Mouse (Mus musculus) CH12.LX (cell line): Measurements from ENCODE around the gene Cryaa. TPM values are rescaled to one million over a fixed set of nuclear protein-coding genes. Genes with fewer than 3 reads are reported as not detected.

ENCODE experiments used
- DNase-seq: peaks from one replicate; pipeline ENCODE4 v3.0.0-alpha.2; 2013; ENCODE audit errors: extremely low read depth
- H3K27ac ChIP-seq: 2 replicates; pipeline ENCODE4 v1.5.1; 2012; ENCODE audit warnings: low read depth, mild to moderate bottlenecking, control low read depth, moderate library complexity; ENCODE audit not compliant: insufficient read depth
- H3K27me3 ChIP-seq: replicated peaks from 2 replicates; pipeline ENCODE3; 2012; ENCODE audit warnings: inconsistent platforms
- H3K36me3 ChIP-seq, 2 experiments: replicated peaks in 1 of 2; 2 replicates each; pipeline versions ENCODE3 to v1.6.1; 2012; ENCODE audit warnings: inconsistent platforms in 1 of 2, low read length in 1 of 2, mild to moderate bottlenecking in 1 of 2, mixed read lengths in 1 of 2, moderate library complexity in 1 of 2; ENCODE audit not compliant: control insufficient read depth in 1 of 2, insufficient read depth in 1 of 2
- H3K4me1 ChIP-seq, 2 experiments: 2 replicates each; pipeline ENCODE4 v1.6.1; 2012; ENCODE audit warnings: inconsistent platforms in 1 of 2, moderate library complexity in 1 of 2; ENCODE audit not compliant: insufficient read depth in 2 of 2, control insufficient read depth in 1 of 2
- H3K4me2 ChIP-seq: 2 replicates; pipeline ENCODE4 v1.6.1; 2012; ENCODE audit warnings: low read depth, mild to moderate bottlenecking, control low read depth; ENCODE audit not compliant: poor library complexity, insufficient read depth, severe bottlenecking
- H3K4me3 ChIP-seq, 3 experiments: fragments of 150-350 bp in 1 of 3; sonication (generic) in 1 of 3; replicated peaks in 1 of 3; 2 replicates each; pipeline versions ENCODE3 to v1.5.1; 2011 to 2012; ENCODE audit warnings: low read depth in 2 of 3, low read length in 2 of 3, mild to moderate bottlenecking in 2 of 3, moderate library complexity in 2 of 3, control low read depth in 1 of 3, improper control_type of control experiment in 1 of 3, inconsistent platforms in 1 of 3, mixed read lengths in 1 of 3; ENCODE audit not compliant: poor library complexity in 1 of 3
- H3K79me2 ChIP-seq: replicated peaks from 2 replicates; pipeline ENCODE4 v1.6.1; 2012; ENCODE audit warnings: mild to moderate bottlenecking, moderate library complexity; ENCODE audit not compliant: control insufficient read depth, poor library complexity, insufficient read depth, severe bottlenecking; ENCODE audit errors: extremely low read depth
- H3K9ac ChIP-seq: 2 replicates; pipeline ENCODE4 v1.6.1; 2012; ENCODE audit warnings: low read depth, mild to moderate bottlenecking, control low read depth, moderate library complexity; ENCODE audit not compliant: insufficient read depth
- H3K9me3 ChIP-seq: replicated peaks from 2 replicates; pipeline ENCODE3; 2012; ENCODE audit warnings: low read length, inconsistent platforms, mixed read lengths
- BHLHE40 ChIP-seq: IDR thresholded peaks from 2 replicates; pipeline ENCODE4 v1.6.1; 2011; ENCODE audit warnings: mild to moderate bottlenecking, low read depth, low read length, improper control_type of control experiment
- CTCF ChIP-seq, 2 experiments: IDR thresholded peaks in 1 of 2; conservative IDR thresholded peaks in 1 of 2; 2 replicates each; pipeline ENCODE4 v1.5.1; 2011 to 2012; ENCODE audit warnings: low read depth in 2 of 2, low read length in 2 of 2, improper control_type of control experiment in 1 of 2, inconsistent platforms in 1 of 2, mild to moderate bottlenecking in 1 of 2, moderate library complexity in 1 of 2
- E2F4 ChIP-seq: IDR thresholded peaks from 2 replicates; pipeline ENCODE4 v1.6.1; 2011; ENCODE audit warnings: low read depth, low read length, improper control_type of control experiment; ENCODE audit not compliant: insufficient replicate concordance
- ELF1 ChIP-seq: IDR thresholded peaks from 2 replicates; pipeline ENCODE4 v1.6.1; 2014; ENCODE audit warnings: low read depth, mild to moderate bottlenecking, inconsistent platforms, low read length, improper control_type of control experiment
- GABPA ChIP-seq: IDR thresholded peaks from 2 replicates; pipeline ENCODE4 v1.6.1; 2012; ENCODE audit warnings: low read depth, low read length, improper control_type of control experiment, inconsistent platforms; ENCODE audit not compliant: insufficient replicate concordance
- HCFC1 ChIP-seq: IDR thresholded peaks from 2 replicates; pipeline ENCODE4 v1.6.1; 2012; ENCODE audit warnings: low read depth, mild to moderate bottlenecking, inconsistent platforms, low read length, improper control_type of control experiment
- JUND ChIP-seq: conservative IDR thresholded peaks from 2 replicates; pipeline ENCODE4 v1.6.1; 2011; ENCODE audit warnings: low read depth, low read length, improper control_type of control experiment
- KAT2A ChIP-seq: IDR thresholded peaks from 2 replicates; pipeline ENCODE4 v1.6.1; 2012; ENCODE audit warnings: low read length, improper control_type of control experiment, inconsistent platforms; ENCODE audit not compliant: insufficient replicate concordance
- MAFK ChIP-seq: IDR thresholded peaks from 2 replicates; pipeline ENCODE4 v1.6.1; 2011; ENCODE audit warnings: low read length, improper control_type of control experiment; ENCODE audit not compliant: insufficient replicate concordance
- MAX ChIP-seq: IDR thresholded peaks from 2 replicates; pipeline ENCODE4 v1.6.1; 2011; ENCODE audit warnings: low read length, improper control_type of control experiment
- NRF1 ChIP-seq: IDR thresholded peaks from 2 replicates; pipeline ENCODE4 v1.6.1; 2014; ENCODE audit warnings: low read depth, mild to moderate bottlenecking, inconsistent platforms, low read length, improper control_type of control experiment, moderate library complexity
- POLR2A ChIP-seq: IDR thresholded peaks from 2 replicates; pipeline ENCODE4 v1.6.1; 2011; ENCODE audit warnings: low read depth, mild to moderate bottlenecking, improper control_type of control experiment, low read length
- POLR2AphosphoS2 ChIP-seq: IDR thresholded peaks from 2 replicates; pipeline ENCODE4 v1.6.1; 2011; ENCODE audit warnings: low read depth, low read length, improper control_type of control experiment
- RAD21 ChIP-seq: IDR thresholded peaks from 2 replicates; pipeline ENCODE4 v1.6.1; 2011; ENCODE audit warnings: low read depth, mild to moderate bottlenecking, low read length, improper control_type of control experiment, moderate library complexity
- SMC3 ChIP-seq: IDR thresholded peaks from 2 replicates; pipeline ENCODE4 v1.6.1; 2011; ENCODE audit warnings: low read depth, low read length, improper control_type of control experiment
- TBP ChIP-seq: conservative IDR thresholded peaks from 2 replicates; pipeline ENCODE4 v1.6.1; 2011; ENCODE audit warnings: low read depth, low read length, improper control_type of control experiment
- TCF12 ChIP-seq: IDR thresholded peaks from 2 replicates; pipeline ENCODE4 v1.6.1; 2014; ENCODE audit warnings: low read depth, mild to moderate bottlenecking, inconsistent platforms, low read length, improper control_type of control experiment
- UBTF ChIP-seq: IDR thresholded peaks from 2 replicates; pipeline ENCODE4 v1.6.1; 2012; ENCODE audit warnings: low read depth, mild to moderate bottlenecking, inconsistent platforms, low read length, improper control_type of control experiment, moderate library complexity
- USF1 ChIP-seq: IDR thresholded peaks from 2 replicates; pipeline ENCODE4 v1.6.1; 2014; ENCODE audit warnings: low read depth, mild to moderate bottlenecking, inconsistent platforms, low read length, improper control_type of control experiment
- USF2 ChIP-seq: conservative IDR thresholded peaks from 2 replicates; pipeline ENCODE4 v1.6.1; 2011; ENCODE audit warnings: low read depth, low read length, improper control_type of control experiment
- ZC3H11A ChIP-seq: IDR thresholded peaks from 2 replicates; pipeline ENCODE4 v1.6.1; 2012; ENCODE audit warnings: low read depth, mild to moderate bottlenecking, inconsistent platforms, low read length, improper control_type of control experiment
- ZKSCAN1 ChIP-seq: IDR thresholded peaks from 2 replicates; pipeline ENCODE4 v1.6.1; 2012; ENCODE audit warnings: low read depth, inconsistent platforms, low read length, improper control_type of control experiment, borderline replicate concordance
- ZMIZ1 ChIP-seq: IDR thresholded peaks from 2 replicates; pipeline ENCODE4 v1.6.1; 2012; ENCODE audit warnings: low read depth, mild to moderate bottlenecking, inconsistent platforms, low read length, improper control_type of control experiment
- ZNF384 ChIP-seq: IDR thresholded peaks from 2 replicates; pipeline ENCODE4 v1.6.1; 2012; ENCODE audit warnings: low read depth, low read length, improper control_type of control experiment, inconsistent platforms
- dilution Hi-C: fragments of 300-500 bp; cut with MboI; formaldehyde crosslinking; loops from 2 replicates; pipeline ENCODE4 v1.14.3; 2020; ENCODE audit warnings: low sequenced_read_pairs; ENCODE audit not compliant: extremely low pct_unique_long_range_greater_than_20kb, extremely low pct_ligation_motif_present
- in situ Hi-C: fragments of 300-500 bp; cut with MboI; formaldehyde crosslinking; loops from 3 replicates; pipeline ENCODE4 v1.14.3; 2019; ENCODE audit warnings: low sequenced_read_pairs, low pct_ligation_motif_present, low pct_unique_long_range_greater_than_20kb, mixed read lengths
- polyA plus RNA-seq: library from polyadenylated mRNA; unstranded; fragments of >175 nt; gene quantifications from 2 replicates; pipeline ENCODE4 v1.2.1, GENCODE M21; 2012; ENCODE audit warnings: low read depth; ENCODE audit not compliant: insufficient read length
- total RNA-seq, 2 experiments: library from RNA; depleted of rRNA; stranded (reverse); fragments of 300-350 nt in 1 of 2; fragments of >200 nt in 1 of 2; gene quantifications; 2 replicates each; pipeline ENCODE4 v1.2.3; 2012 to 2014

Gene Cryaa
- total and polyA plus RNA-seq, 3 experiments = 0.51 TPM; not detected in 2

DNA sequence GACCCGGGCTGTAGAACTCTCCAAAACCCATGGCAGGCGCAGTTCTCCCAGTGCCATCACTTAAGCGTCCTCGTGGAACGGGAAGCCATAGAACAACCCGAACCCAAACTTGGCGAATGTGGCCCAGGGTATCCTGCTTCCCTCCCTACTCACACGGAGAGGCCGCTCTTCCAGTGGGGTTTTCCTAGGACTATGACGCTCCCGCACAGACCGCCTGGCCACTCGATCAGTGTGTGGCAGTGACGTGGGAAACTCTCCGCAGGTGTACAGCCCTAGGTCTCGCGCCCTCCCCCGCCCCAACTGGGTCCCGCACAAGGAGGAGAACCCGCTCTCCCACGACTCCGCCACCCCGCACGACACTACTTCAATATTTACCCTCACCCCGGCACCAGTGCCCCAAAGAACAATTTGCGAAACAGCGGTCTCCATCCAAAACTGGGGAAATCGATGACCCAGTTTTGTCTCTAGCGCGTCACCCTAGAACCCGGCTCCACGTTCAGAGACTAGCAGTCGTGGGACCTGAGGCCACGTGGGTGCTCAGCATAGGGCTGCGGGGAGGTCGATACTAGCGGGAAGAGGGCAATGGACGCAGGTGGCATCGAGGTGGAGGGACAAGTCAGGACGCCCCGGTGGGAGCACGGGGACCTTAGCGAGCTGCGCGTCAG, 41.2 kb upstream of the Cryaa start:
- no peak for DNase-seq
- peaks cover 4 to 12% of the 10 kb centered on the region in 2 experiments for H3K4me1 ChIP-seq
- no peaks in the 10 kb centered on the region for H3K36me3 ChIP-seq
- no peak overlapping the region for H3K9ac ChIP-seq
- peak overlapping the region; percentile 64; the same call in 1 of the 2 replicates for H3K4me2 ChIP-seq
- in situ Hi-C loops = loop anchor here (25.0 kb wide), 1 partner anchor 274 kb away; no protein-coding TSS in a partner anchor
- no peak for TF ChIP-seq CTCF (conservative IDR thresholded peaks at IDR 0.05 in 1 of 2, IDR thresholded peaks at IDR 0.05 in 1 of 2; ENCODE audit: low read depth in 2 of 2, low read length in 2 of 2)
- no peak for TF ChIP-seq RAD21
- TF ChIP-seq MAFK = no peak
- no peak for TF ChIP-seq NRF1
- TF ChIP-seq POLR2A = no peak
- TF ChIP-seq TBP = no peak
- TF ChIP-seq USF2 = no peak
- TF ChIP-seq JUND = no peak
- no peak for TF ChIP-seq KAT2A
- TF ChIP-seq ZNF384 = no peak
- dilution Hi-C loops = no loop called here
- H3K9me3 ChIP-seq = no peaks in the 10 kb centered on the region
- peaks cover 33% of the 10 kb centered on the region for H3K27me3 ChIP-seq
- H3K27ac ChIP-seq = no peak overlapping the region
- no peaks in the 10 kb centered on the region for H3K79me2 ChIP-seq
- peak overlapping the region in 2 of 3 experiments; percentile 44 to 58 for H3K4me3 ChIP-seq

DNA sequence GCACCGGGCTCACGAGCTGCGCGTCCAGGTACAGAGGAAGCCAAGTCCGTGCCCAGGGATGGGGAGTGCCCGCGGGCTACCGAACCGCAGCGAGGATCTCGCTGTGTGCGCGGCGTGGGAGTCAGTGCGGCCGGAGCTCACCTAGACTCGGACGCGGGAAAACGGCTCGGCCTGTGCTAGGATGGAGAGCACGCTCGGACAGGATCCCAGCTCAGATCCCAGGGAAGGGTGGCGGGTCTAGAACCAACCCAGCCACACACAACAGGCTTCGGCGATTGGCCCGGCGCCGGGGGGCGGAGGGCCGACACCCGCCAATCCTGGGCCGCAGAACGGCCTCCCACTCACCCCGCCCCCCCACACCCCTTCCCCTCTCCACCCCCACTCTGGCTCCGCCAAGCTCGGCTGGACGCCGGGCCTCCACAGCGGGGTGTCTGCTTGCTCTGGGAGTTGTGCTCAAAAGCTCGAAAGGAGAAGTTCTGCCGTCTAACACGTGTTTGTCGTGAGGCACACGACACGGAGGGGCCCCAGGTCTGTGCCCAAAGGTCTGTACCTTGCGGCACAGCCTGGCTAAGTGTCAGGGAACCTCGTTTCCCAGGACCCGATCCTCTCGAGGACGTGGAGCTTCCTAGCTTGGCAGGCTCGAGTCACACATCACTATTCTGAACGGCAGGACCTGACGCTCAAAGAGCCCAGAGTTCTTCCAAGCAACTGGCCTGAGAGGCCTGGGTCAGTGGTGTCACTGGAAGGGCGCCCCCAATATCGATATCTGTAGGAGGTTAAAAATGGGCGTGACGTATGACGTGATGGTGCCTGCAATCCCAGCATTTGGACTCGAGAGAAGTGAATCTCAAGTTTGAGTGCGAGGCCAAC, 40.4 kb upstream of the Cryaa start, which contains the start of gene Cbs:
Gene Cbs (minus strand): TSS at position 297 of the 870 bp plus-strand sequence.
- H3K4me1 ChIP-seq = peaks cover 4 to 12% of the 10 kb centered on the region in 2 experiments
- H3K27ac ChIP-seq = no peak within 1 kb of the TSS
- peak within 1 kb of the TSS in 2 of 3 experiments; percentile 44 to 58 for H3K4me3 ChIP-seq
- H3K36me3 ChIP-seq = no peaks in the 10 kb centered on the region
- TF ChIP-seq GABPA (no peak), ZNF384 (no peak), POLR2A (peak; percentile 22; the same call in 1 of the 2 replicates), TBP (no peak), E2F4 (no peak), MAFK (no peak), CTCF (conservative IDR thresholded peaks at IDR 0.05 in 1 of 2, IDR thresholded peaks at IDR 0.05 in 1 of 2; ENCODE audit: low read depth in 2 of 2, low read length in 2 of 2) (no peak), POLR2AphosphoS2 (no peak), BHLHE40 (peak; percentile 66), HCFC1 (no peak), ZC3H11A (no peak), JUND (no peak), ELF1 (no peak), MAX (peak; percentile 50; the same call in 1 of the 2 replicates), ZKSCAN1 (no peak), USF1 (no peak), UBTF (no peak), ZMIZ1 (no peak), TCF12 (no peak), SMC3 (no peak), USF2 (no peak)
- H3K9ac ChIP-seq = no peak within 1 kb of the TSS; the same call in 1 of the 2 replicates
- H3K9me3 ChIP-seq = no peaks in the 10 kb centered on the region
- H3K4me2 ChIP-seq = peak within 1 kb of the TSS; percentile 64
- H3K79me2 ChIP-seq = no peaks in the 10 kb centered on the region
- peaks cover 33% of the 10 kb centered on the region for H3K27me3 ChIP-seq
- in situ Hi-C loops (loop anchor here (25.0 kb wide), 1 partner anchor 275 kb away; no protein-coding TSS in a partner anchor), dilution Hi-C loops (no loop called here)
- DNase-seq = no peak
